Mouse (Mus musculus) C2C12 (cell line): Measurements from ENCODE around the gene Tctn1.

Experiments used
- CEBPB ChIP-seq: IDR thresholded peaks from one replicate; pipeline ENCODE4 v1.6.1; 2011; ENCODE audit warnings: low read depth, mild to moderate bottlenecking, control low read depth, moderate library complexity
- CTCF ChIP-seq: IDR thresholded peaks from one replicate; pipeline ENCODE4 v1.5.1; 2011; ENCODE audit not compliant: control insufficient read depth, insufficient read depth, insufficient read length
- MAX ChIP-seq: IDR thresholded peaks from one replicate; pipeline ENCODE4 v1.6.1; 2011; ENCODE audit warnings: mild to moderate bottlenecking, control low read depth
- MYOD1 ChIP-seq: IDR thresholded peaks from one replicate; pipeline ENCODE4 v1.6.1; 2011; ENCODE audit warnings: low read depth; ENCODE audit not compliant: control insufficient read depth, insufficient read length
- MYOG ChIP-seq: IDR thresholded peaks from one replicate; pipeline ENCODE4 v1.6.1; 2011; ENCODE audit not compliant: control insufficient read depth, insufficient read length; ENCODE audit errors: extremely low read depth
- USF1 ChIP-seq: IDR thresholded peaks from one replicate; pipeline ENCODE4 v1.6.1; 2011; ENCODE audit warnings: low read depth, mild to moderate bottlenecking, control low read depth, moderate library complexity

DNA sequence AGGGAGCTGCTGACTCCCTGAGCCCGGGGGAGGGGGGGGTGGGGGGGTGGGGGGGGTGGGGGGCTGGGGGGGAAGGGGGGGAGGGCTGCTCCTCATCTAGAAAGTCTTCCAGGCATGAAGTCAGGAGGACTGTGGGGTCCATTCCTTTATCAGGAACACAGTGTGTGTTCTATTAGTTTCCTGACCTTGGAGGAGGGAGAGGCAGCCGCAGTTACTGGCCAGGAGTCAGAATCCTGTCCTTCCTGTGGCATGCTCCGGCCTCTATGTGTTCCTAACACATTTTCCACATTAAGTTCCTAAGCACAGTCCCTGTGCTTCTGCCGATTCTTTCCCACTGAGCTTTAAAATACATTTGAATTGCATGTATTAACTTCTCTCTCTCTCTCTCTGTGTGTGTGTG, 35.5 kb downstream of the Tctn1 start:
- TF ChIP-seq CTCF = no peak
- TF ChIP-seq CEBPB = no peak
- no peak for TF ChIP-seq MYOG
- TF ChIP-seq MYOD1 = no peak
- no peak for TF ChIP-seq USF1
- TF ChIP-seq MAX = no peak
